Mouse (Mus musculus) granulocyte monocyte progenitor cell, adult 5-6 weeks (primary cell): ENCODE measurements around the gene Nim1k. TPM values are rescaled to one million over a fixed set of nuclear protein-coding genes. Genes with fewer than 3 reads are reported as not detected.
A peak's percentile ranks its signal among the peaks of the same experiment; 100 is the strongest.
"Not testable (repeated sequence)": the region's sequence is repeated elsewhere in the genome, so short reads cannot be mapped to it uniquely, and the experiment has no call there.

ENCODE experiments used
- ATAC-seq: replicated peaks from 2 replicates; pipeline ENCODE4 v1.8.0; 2016; ENCODE audit warnings: mild to moderate bottlenecking, moderate TSS enrichment, inconsistent platforms; ENCODE audit not compliant: poor library complexity, severe bottlenecking
- total RNA-seq, 2 experiments: library from RNA; stranded (forward) in 1 of 2; stranded (reverse) in 1 of 2; fragments of 200-712, 200-1000 nt in 1 of 2; fragments of >200 nt in 1 of 2; fragmentation: Nextera tagmentation in 1 of 2; gene quantifications; 2 replicates each; pipeline ENCODE4 v1.2.3; 2014 to 2017

Nim1k gene
- total RNA-seq, 2 experiments from 2014 or later: 0.30 to 0.88 TPM

- ATAC-seq: no peak
Measured at GRCm38 (mm10) chr13:119729406-119729805, 26.3 kb downstream of the Nim1k start.

- ATAC-seq: no peak
Measured at GRCm38 (mm10) chr13:119727608-119728387, 27.9 kb downstream of the Nim1k start.

- no peak for ATAC-seq
Measured at GRCm38 (mm10) chr13:119724541-119724940, 31.1 kb downstream of the Nim1k start.

GRCm38 (mm10) chr13:119723368-119723767 lies 32.3 kb downstream of the Nim1k start:
- no peak for ATAC-seq

- no peak for ATAC-seq
Measured at GRCm38 (mm10) chr13:119722447-119722846, 33.2 kb downstream of the Nim1k start.

GRCm38 (mm10) chr13:119716105-119716504 lies 39.6 kb downstream of the Nim1k start:
- ATAC-seq: no peak

GRCm38 (mm10) chr13:119713821-119714220 lies 41.9 kb downstream of the Nim1k start:
- no peak for ATAC-seq

GRCm38 (mm10) chr13:119713107-119713787 lies 42.4 kb downstream of the Nim1k start:
- peak; percentile 94 for ATAC-seq

- no peak for ATAC-seq
Measured at GRCm38 (mm10) chr13:119712463-119712862, 43.2 kb downstream of the Nim1k start.

- ATAC-seq: no peak
Measured at GRCm38 (mm10) chr13:119710268-119710610, 45.4 kb downstream of the Nim1k start.

- ATAC-seq: no peak
Measured at GRCm38 (mm10) chr13:119709388-119710267, 46.1 kb downstream of the Nim1k start.

- ATAC-seq: no peak
Measured at GRCm38 (mm10) chr13:119708941-119709340, 46.7 kb downstream of the Nim1k start.

- ATAC-seq: no peak
Measured at GRCm38 (mm10) chr13:119707906-119708305, 47.8 kb downstream of the Nim1k start.

- no peak for ATAC-seq
Measured at GRCm38 (mm10) chr13:119706953-119707352, 48.7 kb downstream of the Nim1k start.

GRCm38 (mm10) chr13:119706278-119706880 lies 49.3 kb downstream of the Nim1k start:
- peak; percentile 35; the same call in 1 of the 2 replicates for ATAC-seq

GRCm38 (mm10) chr13:119704280-119704679 lies 51.4 kb downstream of the Nim1k start:
- ATAC-seq: no peak

- no peak for ATAC-seq
Measured at GRCm38 (mm10) chr13:119698436-119698835, 57.2 kb downstream of the Nim1k start.

- no peak for ATAC-seq
Measured at GRCm38 (mm10) chr13:119696496-119696895, 59.2 kb downstream of the Nim1k start.

GRCm38 (mm10) chr13:119695676-119696075 lies 60.0 kb downstream of the Nim1k start:
- ATAC-seq: no peak

- not testable (repeated sequence) for ATAC-seq
Measured at GRCm38 (mm10) chr13:119691958-119692357, 63.7 kb downstream of the Nim1k start.
